Mouse (Mus musculus) thymus, postnatal 25 days (tissue): ENCODE data around the gene Rasl10a.

Experiments
- DNase-seq: peaks from one replicate; pipeline ENCODE4 v3.0.0; 2022

Rasl10a gene

GRCm38 (mm10) chr11:5054151-5054550 is 3.8 kb upstream of the Rasl10a start:
- no peak for DNase-seq

GRCm38 (mm10) chr11:5054874-5055273 is 3.1 kb upstream of the Rasl10a start:
- no peak for DNase-seq

- DNase-seq, result no peak
These were observed 1.7 kb upstream of the Rasl10a start for GRCm38 (mm10) chr11:5055945-5056938.

- DNase-seq, result no peak
These were observed 864 bp upstream of the Rasl10a start for GRCm38 (mm10) chr11:5057064-5057463.

- no peak for DNase-seq
These were observed 430 bp upstream of the Rasl10a start for GRCm38 (mm10) chr11:5057541-5057855.

GRCm38 (mm10) chr11:5058783-5059182 is 855 bp downstream of the Rasl10a start:
- no peak for DNase-seq

- no peak for DNase-seq
These were observed 1.3 kb downstream of the Rasl10a start for GRCm38 (mm10) chr11:5059230-5059629.

GRCm38 (mm10) chr11:5059704-5060156 is 1.8 kb downstream of the Rasl10a start:
- DNase-seq, result no peak

GRCm38 (mm10) chr11:5060756-5061412 is 3.0 kb downstream of the Rasl10a start:
- DNase-seq, result no peak

- peak; percentile 56 for DNase-seq
These were observed 3.6 kb downstream of the Rasl10a start for GRCm38 (mm10) chr11:5061413-5062139.

GRCm38 (mm10) chr11:5062326-5062725 is 4.4 kb downstream of the Rasl10a start:
- no peak for DNase-seq

- DNase-seq, result no peak
These were observed 5.1 kb downstream of the Rasl10a start for GRCm38 (mm10) chr11:5062860-5063505.

GRCm38 (mm10) chr11:5063561-5064281 is 5.8 kb downstream of the Rasl10a start:
- no peak for DNase-seq

GRCm38 (mm10) chr11:5064282-5065055 is 6.5 kb downstream of the Rasl10a start:
- DNase-seq, result no peak

- DNase-seq, result peak; percentile 51
These were observed 7.3 kb downstream of the Rasl10a start, which contains the start of gene Gas2l1 for GRCm38 (mm10) chr11:5065056-5065821. Gene Gas2l1 (minus strand): TSS chr11:5065327.

GRCm38 (mm10) chr11:5067063-5067462 is 9.1 kb downstream of the Rasl10a start:
- DNase-seq, result no peak

GRCm38 (mm10) chr11:5068126-5068971 is 10.4 kb downstream of the Rasl10a start:
- no peak for DNase-seq

- peak; percentile 47 for DNase-seq
These were observed 17.0 kb downstream of the Rasl10a start for GRCm38 (mm10) chr11:5074882-5075281.

GRCm38 (mm10) chr11:5075760-5076159 is 17.8 kb downstream of the Rasl10a start:
- no peak for DNase-seq
